Mouse (Mus musculus) inflammation-experienced regulatory T-cells, adult 16 weeks (primary cell): ENCODE results near the gene Npff. TPM values are rescaled to one million over a fixed set of nuclear protein-coding genes. Genes with fewer than 3 reads are reported as not detected.

Experiments
- polyA plus RNA-seq: library from polyadenylated mRNA; unstranded; fragments of 100-300 nt; shearing (Covaris generic); gene quantifications from one replicate; pipeline ENCODE4 v1.2.1, GENCODE M21; 2017

Gene Npff
- 4.3 TPM for polyA plus RNA-seq

DNA sequence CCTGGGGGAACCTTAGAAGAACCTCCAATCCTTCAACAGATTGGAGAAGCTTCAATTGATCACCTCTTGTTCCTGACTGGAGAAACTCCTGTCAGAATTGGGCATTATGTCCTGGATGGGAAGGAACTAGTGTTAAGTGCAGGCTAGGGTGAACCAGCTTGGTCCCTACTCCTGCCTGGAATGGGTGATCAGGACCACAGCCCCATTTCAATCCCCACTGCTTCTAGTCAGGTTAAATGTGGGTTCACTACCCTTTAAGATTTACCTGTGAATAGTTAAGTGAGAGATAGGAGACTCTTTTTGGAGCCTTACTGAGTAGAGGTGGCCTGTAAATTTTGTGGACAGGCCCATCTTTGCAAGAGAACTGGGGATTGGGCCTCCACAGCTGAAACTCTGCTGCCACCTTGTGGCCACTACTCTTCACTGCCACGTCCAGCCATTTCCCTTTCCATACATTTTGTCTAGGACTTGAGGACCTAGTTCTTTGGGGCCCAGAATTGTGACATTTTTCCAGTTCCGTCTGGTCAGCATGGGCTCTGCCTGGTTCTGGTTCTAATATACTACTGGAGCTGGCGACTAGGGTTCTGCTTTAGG is at the start of gene Npff:
Npff (minus strand) TSS at position 51 of the 594 bp plus-strand sequence.

DNA sequence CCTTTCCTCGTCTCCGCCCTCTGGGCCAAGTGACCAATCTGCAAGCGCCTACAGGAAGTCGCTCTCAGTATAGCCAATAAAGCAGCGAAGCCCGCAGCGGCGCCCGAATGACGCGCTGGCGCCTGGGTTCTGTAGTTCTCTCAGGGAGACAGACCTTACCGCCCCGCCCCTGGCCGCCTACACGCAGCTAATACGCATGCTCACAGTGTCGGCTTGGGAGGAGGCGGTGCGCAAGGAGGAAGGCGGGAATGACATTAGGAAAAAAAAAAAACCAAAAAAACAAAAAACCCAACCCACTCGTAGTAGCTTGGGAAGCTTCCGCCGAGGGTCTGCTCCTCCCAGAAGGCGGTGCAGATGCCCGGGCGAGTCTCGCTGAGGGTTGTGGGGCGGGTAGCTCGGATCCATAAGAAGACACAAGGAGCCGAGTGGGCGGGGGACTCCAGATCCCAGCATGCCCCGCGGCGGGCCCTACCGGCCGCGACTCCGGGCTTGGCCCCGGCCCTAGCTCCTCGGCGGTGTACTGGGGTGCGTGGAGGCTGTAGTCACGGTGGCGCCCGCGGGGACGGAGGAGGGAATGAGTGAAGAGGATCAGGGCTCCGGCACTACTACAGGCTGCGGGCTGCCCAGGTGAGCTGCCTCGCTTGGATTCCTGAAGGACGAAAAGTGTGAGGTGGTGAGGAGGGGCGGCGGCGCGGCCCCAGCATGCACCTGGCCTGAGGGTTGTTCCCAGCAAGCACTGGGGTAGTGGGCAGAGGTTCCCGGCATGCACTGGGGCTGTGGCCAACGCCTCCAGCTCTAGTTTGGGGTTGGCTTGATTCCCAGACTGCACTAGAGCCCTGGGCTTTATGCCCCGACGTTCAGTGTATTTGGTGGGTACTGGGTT is 6.5 kb downstream of the Npff start, which contains the start of gene Tarbp2:
Tarbp2 (plus strand) TSS at position 217 of the 883 bp plus-strand sequence.

DNA sequence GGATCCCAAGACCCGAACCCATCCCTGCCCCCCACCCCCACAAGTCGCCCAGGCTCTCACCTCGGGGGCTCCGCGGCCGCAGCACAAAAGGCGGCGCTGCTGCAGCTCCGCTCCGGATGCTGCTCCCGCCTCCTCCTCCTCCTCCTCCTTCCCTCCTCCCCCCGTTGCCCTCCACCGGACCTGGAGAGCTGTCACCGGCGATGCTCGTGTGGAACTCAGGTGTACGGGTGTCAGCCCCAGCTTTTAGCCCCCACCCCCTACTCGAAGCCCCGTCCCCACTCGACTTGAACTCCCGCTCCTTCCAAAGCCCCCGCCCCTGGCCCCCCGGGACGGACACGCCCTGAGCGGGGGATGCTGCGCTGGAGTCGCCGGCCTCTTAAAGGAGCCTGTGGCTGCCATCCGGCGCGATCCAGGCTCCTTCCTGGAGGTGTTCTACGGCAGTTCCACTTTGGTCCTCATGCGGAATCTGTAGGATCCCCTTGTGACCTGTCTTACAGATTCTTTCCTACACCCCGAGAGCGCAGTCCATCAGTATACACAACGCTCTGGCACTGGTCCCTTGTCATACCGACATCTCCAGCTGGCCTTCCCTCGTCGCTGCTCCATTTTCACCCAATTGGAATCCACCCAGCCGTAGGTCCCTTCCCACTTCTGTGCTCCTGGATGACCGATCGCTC is 7.9 kb downstream of the Npff start, which contains the start of gene Map3k12:
Map3k12 (minus strand) TSS at position 337 of the 677 bp plus-strand sequence.

DNA sequence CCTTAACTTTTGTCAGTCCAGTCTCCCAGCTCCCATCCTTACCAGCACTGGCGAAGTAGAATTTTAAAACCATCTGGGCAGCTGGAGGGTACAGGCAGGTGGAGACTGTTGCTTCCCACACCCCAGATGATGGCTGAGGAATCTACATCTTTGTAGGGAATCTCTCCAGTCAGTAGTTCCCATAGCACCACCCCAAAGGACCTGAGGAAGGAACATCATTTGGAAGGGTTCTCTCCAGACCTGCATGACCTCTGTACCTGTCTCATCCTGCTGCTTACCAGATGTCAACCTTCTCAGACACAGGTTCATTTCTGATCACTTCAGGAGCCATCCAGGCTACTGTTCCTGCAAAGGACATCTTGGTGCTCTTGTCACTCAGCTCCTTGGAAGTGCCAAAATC is 21.3 kb downstream of the Npff start, which contains the start of gene Gm10337:
Gm10337 (plus strand) TSS at position 276 of the 400 bp plus-strand sequence.

Other genes with a start within 250 kb of the Npff start
- gene Mfsd5, start 245.5 kb downstream of the Npff start, polyA plus RNA-seq: 92.2 TPM
- gene Espl1, start 228.7 kb downstream of the Npff start, polyA plus RNA-seq: 2.7 TPM
- gene Pfdn5, start 198.8 kb downstream of the Npff start, polyA plus RNA-seq: 518 TPM
- 105 TPM for gene Myg1, start 193.2 kb downstream of the Npff start, polyA plus RNA-seq
- gene Aaas, start 174.2 kb downstream of the Npff start, polyA plus RNA-seq: 57.2 TPM
- not detected for gene Sp7, start 157.8 kb downstream of the Npff start, polyA plus RNA-seq
- 16.0 TPM for gene Sp1, start 118.8 kb downstream of the Npff start, polyA plus RNA-seq
- gene Amhr2, start 79.6 kb downstream of the Npff start, polyA plus RNA-seq: 0.78 TPM
- 713 TPM for gene Prr13, start 65.9 kb downstream of the Npff start, polyA plus RNA-seq
- 125 TPM for gene Pcbp2, start 54.4 kb downstream of the Npff start, polyA plus RNA-seq
- not detected for gene Gm10337, start 21.2 kb downstream of the Npff start, polyA plus RNA-seq
- 11.6 TPM for gene Map3k12, start 7.9 kb downstream of the Npff start, polyA plus RNA-seq
- 63.5 TPM for gene Tarbp2, start 6.8 kb downstream of the Npff start, polyA plus RNA-seq
- 4.6 TPM for gene Gm28047, start 100.1 kb upstream of the Npff start, polyA plus RNA-seq
- gene Atf7, start 100.5 kb upstream of the Npff start, polyA plus RNA-seq: 46.8 TPM
- gene Atp5g2, start 147.4 kb upstream of the Npff start, polyA plus RNA-seq: 16.9 TPM
- 52.1 TPM for gene Calcoco1, start 197.2 kb upstream of the Npff start, polyA plus RNA-seq